Mouse (Mus musculus) thymus, postnatal 14 days (tissue): ENCODE results near the gene Pkd1l1.

Experiments
- DNase-seq: peaks from one replicate; pipeline ENCODE4 v3.0.0; 2021

The Pkd1l1 gene

DNA sequence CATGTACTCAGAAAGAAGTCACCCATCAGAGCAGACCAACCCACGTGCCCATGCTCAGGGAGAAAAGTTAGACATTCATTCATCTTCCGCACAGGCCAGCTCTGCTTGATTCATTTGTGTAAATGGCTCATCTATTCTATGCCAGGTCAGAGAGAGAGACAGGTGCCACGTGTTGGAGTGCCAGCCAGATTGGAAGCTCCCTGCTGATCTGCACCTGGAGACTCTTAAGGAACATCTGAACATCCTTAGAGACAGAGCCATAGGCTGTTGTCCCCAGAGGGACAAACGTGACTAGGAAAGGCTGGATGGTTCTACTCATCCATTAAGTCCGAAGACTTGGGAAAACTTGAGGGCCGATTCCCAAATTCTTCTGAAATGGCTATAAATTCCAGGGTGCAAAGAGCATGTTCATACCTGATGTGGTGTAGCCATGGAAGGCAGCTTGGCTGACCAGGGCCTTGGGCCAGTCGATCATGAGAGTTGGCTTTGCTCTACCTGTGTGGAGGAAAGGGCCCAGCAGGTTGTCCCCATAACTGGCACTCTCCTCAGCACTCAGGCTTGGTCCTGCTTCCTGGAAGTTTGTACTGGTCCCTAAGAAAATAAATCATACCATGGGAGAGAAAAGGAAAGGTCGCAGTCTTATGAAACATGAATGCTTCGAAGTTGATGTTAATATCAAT lies 36.5 kb downstream of the Pkd1l1 start:
- no peak for DNase-seq

DNA sequence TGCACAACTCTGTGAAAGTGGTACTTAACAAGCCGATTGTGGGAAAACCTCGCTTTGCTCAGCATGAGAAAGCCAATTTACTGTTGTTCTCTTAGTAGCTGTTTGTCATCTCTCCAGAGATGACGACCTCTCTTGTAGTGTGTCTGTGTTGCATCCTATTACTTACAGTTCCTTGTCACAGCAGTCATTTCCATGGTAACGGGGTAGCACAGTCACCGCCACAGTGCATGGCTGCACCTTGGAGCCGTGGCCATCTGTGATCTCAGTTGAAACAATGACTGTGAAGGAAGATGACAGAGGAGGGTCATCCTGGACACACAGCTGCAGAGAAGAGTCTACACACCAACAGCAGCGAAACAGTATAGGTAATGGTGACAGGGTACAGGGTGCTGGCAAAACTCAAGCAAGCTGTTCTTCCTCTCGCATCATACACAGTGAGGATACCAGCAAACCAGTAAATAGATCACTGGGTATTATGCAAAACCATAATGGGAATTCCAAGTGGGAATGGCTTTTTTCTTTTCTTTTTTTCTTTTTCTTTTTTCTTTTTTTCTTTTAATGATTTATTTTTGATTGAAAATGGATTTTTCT lies 56.9 kb downstream of the Pkd1l1 start:
- no peak for DNase-seq

DNA sequence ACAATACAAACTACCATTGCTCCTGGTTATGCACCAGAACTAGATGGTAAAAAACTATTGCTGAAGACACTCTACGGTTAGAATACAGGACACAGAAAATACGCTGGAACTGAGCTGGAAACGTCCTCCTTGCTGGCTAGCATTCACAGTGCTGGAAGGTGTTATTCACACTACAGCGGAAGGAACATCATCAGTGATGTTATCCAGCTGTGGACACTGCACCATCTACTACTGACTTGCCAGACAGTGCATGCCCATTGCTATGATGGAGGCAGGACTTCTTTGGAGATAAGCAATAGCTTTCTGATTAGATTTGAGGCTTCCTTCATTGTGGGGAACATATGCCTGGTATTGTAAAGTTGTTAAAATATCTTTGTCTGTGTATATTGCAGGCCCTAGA lies 90.3 kb downstream of the Pkd1l1 start:
- DNase-seq = no peak

DNA sequence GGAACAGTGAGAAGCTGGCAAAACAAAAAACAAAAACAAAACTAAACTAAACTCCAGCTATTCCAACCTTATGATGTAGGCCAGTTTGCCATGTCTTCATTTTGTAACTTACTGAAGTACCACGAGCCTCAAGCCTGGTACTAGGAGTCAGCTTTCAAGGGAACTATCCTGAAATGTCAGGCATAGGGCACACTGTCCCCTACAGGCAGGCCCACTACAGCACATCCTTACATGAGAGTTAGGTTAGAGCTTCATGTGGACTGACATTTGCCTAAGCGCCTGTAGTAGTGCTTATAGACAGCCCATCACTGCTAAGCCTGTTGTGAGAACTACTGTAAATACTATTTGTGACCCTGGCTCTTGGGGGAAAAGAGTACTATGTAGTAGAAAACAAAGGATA lies 91.5 kb downstream of the Pkd1l1 start:
- DNase-seq = no peak

DNA sequence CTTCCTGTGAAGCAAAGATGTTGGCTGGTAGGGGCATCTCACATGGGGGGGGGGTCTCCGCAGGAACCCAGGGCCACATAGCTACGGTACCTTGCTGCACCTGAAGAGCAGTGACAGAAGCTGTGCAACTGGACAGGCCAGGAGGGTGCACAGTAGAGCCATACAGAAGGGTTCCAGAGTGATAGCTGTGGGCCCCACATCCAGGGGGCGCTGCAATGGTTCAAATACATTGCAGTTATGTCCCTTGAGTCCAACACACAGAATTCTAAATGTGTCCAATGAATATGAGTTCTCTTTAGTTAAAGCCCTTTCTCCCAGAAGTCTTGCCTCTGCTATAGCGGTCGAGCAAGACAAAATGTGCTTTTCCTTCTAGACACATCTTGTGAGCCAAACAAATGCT lies 103.0 kb downstream of the Pkd1l1 start:
- no peak for DNase-seq

DNA sequence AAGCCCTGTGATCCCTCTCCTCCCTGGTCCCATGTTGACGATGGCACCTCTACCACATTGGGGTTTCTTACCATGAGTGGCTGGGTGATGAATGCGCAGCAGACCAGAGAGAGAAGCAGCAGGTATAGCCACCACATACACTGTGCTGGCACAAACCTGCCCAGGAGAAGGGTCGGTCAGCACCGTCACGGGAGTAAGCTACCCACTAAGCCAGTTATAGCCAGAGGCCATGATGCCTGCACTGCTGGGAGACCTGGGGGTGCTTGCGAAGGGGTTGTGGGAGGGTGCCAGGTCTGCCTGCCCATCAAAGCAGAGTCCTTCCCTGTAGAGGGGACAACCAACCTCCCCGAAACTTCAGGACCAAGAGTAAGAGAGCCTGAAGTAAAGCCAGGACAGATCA lies 107.0 kb downstream of the Pkd1l1 start:
- DNase-seq = no peak

DNA sequence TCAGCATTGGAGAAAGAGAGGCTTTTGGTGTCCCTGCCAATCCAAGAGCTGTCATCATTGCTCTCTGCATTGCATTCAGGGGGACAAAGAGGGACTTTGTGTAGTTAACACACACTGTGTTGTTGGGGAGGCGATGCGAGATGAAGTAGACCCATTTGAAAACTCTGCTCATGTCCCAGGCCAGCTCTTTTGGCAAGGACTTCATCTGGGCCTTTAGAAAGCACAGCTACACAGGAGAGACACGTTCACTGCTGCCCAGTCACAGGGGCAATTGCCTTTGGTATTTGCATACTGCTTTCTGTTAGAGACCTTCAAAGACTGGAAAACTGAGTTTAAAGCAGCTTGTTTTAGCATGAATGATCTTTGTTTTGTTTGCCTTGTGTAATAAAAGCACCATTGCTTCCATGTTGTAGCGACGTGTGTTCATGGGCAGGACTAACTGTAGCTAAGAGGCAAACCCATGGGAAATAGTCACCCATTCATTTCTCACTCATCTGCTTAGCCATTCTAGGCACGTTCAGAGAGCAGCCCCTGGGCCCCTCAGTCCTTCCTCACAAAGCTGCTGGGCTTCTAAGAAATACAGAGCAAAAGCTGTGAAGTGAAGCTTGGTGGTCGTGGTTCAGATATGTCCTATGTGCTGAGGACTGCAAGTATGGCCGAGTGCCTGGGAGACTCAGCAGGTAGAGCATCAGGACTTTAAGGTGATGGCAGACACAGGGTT lies 109.0 kb downstream of the Pkd1l1 start:
- no peak for DNase-seq

DNA sequence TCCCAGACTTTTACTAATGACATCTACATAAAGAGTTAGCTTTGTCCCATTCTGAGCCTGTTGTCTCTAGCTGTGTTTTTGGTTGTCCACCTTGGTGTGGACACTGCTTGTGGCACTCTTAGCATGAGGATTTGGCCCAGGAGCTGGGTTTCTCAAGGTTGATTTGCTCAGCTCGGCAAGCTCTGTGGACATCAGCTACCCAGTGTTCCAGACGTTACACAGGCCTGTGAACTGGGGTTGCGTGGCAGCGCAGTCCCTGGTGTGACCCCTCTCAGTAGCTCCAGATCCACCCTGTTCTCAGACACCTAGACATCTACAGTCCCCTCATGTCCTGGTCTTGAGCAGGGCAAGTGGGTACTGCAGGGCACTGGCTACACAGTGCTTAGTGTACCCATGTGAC lies 110.6 kb downstream of the Pkd1l1 start:
- no peak for DNase-seq

DNA sequence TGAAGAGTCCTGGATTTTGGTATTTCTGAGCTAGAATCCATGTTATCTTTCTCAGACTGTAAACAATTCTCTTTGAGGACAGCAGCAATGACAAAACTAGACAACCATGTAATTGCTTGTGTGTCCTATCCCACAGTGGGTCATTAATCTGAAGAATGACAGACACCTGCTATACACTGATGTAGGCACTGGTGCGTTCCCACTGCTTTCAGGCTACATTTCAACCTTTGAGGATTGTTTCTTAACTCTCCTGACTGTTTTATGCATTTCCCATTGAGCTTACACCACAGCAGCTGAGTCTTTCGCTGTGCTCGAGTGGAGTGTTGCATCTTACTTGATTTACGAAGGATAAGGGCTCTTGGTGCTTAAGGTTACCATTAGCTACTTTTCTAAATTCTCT lies 111.1 kb downstream of the Pkd1l1 start:
- no peak for DNase-seq

DNA sequence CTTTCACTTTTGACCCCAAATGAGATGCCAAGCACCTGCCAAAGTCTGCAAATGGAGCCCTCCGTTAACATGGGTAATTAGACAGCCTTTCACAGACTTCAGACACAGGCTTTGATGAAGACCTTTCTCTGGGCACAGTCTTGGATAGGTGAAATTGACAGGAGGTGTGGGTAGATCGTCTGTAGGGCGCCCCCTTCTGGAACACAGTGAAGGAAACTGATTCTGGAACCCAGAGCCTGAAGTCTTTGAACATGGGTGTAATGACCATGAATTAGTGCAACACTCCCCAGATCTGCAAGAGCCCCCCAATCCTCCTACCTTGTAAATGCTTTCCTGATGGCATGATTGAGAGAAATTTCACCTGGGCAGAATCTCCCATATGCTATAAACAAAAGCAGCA lies 112.2 kb downstream of the Pkd1l1 start:
- DNase-seq = peak; percentile 50

DNA sequence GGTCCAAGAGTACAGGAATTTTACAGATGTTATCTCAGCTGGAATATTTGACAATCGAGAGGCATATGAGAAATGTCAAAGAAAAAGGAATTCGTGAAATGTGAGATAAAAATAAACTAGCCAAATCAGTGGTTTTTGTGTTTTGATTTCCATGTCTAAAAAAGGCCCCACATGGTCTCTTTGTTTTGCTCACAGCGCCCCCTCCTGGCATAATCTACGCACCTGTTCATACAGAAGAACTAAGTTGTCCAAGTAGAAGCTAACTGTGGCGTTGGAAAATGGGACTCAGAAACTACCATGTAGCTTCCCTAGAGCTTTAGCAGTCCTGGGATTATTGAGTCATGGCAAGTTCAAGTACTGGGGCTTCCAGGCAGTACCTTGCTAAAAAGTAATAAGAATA lies 113.2 kb downstream of the Pkd1l1 start:
- peak; percentile 78 for DNase-seq

DNA sequence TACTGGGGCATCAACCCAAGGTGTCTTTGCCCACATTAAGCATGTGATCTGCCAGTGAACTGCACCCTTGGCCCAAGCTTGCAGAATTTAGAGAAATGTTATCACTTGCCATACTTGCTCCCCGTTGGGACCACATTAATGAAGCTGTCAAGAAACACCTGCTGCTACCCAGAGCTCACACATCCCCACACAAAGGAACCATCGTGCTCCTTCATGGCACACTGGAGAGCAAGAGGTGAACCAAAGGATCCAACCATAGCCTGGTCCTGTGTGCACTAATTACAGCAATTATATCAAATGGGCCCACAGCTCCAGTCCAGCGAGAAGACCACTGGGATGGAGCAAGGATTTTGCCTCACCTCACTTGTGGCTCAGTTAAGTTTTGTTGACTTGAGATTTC lies 114.0 kb downstream of the Pkd1l1 start:
- no peak for DNase-seq

DNA sequence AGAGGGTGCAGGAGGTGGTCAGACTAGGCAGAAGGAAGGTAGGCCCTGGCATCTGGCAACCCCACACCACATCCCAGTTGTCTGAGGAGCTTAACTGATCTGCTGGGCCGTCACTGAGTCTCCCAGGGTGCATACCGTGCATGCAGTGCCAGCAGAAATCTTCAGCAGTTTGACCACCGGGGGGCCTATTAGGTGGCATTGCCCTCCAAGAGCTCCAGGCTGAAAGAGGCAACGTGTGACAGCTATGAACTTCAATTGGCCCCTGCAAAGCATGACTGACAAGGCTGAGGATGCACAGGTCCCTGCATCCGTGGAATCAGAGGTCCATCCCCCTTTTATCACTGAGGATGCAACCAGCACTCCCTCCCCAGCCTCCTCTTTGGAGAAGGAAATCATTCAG lies 116.9 kb downstream of the Pkd1l1 start:
- DNase-seq = peak; percentile 36

DNA sequence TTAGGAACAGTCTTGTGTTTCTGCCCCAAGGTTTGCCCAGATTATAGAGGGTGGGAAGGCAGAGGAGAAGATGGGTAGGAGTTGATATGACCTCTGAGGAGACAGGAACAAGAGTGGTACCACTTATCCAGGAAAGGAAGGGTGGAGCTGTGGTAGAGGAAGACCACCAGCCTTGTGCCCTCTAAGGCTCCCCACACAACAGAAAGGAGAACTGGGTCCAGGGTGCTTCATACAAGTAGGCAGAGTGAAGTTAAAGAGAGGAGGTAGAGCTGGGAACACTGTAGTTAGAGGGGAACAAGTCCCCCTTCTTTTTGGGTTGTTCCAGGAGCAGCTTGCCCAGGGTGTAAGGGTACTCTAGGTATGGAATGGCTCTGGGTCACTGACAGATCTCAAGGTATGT lies 125.0 kb downstream of the Pkd1l1 start:
- no peak for DNase-seq

DNA sequence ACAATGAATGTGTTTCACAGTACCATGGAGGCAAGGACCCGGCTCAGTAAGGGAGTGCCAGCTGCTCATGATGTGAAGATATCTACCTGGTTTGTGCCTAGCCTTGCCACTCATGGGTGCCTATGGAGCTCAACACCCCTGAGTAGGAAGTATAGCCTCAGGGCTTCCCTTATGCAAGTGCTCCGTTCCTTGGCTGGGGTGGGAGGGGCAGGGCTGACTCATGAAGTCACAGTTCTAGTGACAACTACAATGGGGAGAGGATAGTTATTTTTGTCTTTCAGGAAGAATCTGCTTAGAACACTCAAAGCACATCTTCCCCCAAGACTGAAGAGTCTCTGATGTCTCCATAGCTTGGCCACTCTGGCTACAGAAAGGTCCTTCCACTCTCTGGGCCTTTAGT lies 125.4 kb downstream of the Pkd1l1 start:
- no peak for DNase-seq

DNA sequence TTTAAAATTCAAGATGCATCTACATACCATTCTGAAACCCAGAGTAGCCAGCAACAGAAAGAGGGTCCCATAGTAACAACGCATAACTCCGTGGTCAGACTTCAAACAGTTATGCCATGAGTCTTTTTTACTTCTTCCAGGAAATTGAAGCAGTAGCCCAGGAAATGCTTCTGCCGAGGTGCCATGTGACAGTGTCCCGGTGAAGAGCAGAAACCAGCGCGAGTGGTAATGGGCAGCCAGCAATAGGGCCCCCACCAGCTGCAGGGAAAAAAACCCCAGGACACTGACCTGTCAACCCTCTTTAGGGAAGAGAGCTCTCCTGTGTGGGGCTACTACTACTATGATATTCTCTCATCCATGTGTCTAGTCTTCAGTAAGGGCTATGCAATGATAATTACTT lies 136.9 kb downstream of the Pkd1l1 start:
- DNase-seq = no peak

DNA sequence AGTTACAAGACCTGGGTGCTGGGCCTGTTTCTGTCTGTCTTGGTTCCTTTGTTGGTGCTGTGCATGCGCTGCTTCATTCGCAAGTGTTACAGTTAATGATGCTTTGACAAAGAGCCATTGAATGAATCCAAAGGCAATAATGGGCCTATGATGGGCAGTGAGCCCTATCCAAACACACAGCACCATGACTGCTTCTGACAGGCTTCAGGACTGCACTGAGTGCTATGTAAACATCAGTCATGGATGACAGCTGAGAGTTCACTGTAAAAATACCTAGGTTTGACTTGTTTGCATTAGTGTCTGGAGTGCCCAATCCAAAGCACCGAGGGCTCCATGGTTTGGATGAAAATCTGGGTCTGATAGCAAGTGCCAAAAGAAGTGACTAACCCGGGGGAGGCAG lies 138.9 kb downstream of the Pkd1l1 start:
- no peak for DNase-seq

DNA sequence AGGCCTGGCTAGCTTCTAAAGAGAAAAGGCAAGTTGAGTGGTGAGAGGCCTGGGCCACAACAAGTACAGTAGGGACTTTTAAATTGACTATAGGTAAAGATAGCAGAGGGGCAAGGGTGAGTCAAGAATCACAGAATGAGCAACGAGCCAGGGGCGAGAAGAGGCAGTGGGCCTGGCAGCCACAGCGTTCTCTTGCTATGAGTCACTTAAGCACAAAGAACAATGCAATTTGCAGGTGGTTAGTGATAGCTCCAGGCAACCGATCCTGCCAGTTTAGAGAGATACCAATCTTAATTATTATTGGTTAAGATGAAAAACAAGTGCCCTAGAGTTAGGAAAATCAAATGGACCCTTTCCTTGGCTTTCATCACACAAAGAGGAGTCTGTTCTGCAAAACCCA lies 142.5 kb downstream of the Pkd1l1 start:
- no peak for DNase-seq

DNA sequence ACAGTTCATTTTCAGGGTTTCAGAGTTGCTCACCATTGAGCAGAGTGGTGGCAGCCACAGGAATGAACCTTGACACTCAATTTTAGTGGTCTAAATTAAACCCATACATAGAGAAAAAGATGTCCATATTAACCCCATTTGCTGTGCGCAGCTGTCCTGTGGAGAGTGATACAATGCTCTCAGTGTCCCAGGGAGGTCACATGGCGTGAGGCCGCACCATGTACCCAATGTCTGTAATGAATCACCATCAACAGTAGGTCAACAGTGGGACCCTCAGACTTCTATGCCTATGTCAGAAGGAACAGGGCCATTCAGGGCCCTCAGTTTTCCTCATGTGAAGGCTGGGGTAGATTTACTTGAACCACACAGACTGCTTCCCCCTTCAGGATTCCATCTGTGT lies 143.5 kb downstream of the Pkd1l1 start:
- no peak for DNase-seq

DNA sequence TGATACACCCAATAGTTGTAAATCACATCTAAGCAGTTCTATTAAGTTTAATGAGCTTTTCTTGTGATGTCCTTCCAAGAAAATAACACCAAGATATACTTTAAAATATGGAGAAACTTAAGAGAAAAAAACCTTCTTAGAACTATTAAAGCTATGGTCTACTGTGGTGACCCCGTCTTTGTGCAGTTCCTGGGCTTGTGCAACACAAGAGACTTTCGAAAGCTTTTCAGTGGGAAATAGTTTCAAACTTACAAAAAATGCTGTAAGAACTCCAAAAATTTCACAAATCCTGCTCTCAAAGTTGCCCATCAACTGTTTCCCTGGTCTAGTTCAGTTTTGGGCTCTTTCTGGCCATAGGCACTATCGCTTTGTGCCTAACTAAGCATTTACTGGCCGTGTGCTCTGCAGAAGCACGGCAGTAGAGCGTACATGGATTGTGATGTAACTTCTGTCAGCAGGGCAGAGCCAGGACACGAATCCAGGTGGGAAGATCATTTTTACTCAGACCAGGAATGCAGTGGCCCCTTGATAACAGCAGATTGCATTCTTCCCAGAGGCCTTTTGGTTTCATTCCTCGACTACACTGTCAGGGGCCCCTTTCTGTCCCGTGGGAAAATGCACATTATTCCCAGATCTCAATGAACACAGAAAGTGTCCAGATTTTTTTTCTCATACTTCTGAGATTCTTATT lies 144.1 kb downstream of the Pkd1l1 start:
- DNase-seq = no peak

DNA sequence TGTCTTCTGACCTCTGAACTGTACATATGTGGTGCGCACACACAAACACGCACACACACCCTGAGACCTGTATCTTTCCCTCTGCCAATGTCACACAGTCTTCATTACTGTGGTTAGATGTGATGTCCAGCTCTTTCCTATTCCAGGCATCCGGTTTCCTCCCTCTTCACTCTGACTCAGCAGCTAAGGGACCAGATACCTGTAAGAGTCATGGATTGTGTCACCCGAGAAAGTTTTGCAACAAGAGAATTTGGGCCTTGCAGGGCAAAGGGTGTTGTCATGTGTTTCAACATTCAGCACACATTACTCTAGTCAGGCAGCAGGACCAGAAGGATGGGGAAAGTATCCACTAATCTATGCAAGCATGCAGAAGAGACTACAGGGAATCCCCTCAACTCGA lies 146.5 kb downstream of the Pkd1l1 start:
- no peak for DNase-seq

DNA sequence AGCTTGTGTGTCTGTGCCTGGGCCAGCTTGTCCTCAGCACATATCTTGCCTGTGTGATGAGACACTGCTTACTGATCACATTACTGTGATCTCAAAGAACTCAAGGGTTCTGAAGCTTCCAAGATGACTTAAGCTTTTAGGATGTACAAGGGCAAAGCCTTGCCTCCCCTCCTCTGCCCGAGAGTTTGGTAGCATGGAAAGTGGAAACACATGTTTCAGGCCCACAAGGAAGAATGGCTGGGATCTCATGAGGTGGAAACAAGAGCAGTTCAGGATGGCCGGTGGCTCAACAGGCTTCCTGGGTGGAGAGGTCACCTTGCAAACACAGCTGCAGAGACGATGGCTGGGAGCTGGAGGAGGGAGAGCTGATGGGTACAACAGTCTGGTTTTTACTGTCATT lies 147.0 kb downstream of the Pkd1l1 start:
- DNase-seq = no peak

DNA sequence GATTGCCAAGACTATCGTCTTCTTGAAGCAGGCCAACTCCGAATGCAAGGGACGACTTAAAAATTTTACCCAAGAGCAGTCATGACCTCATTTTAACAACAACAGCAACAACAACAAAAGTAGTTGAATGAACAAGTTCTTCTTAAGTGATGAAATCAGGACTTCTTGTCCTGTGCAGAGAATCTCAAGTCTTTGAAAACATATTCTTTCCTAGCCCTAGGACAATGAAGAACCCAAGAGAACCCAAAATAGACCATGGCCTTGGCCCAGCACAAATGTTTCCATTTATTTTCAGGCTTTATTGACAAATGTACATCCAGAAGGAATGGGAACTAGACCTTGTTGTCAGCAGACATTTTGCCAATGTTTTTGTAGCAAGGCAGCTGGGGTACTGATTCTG lies 147.7 kb downstream of the Pkd1l1 start:
- no peak for DNase-seq

DNA sequence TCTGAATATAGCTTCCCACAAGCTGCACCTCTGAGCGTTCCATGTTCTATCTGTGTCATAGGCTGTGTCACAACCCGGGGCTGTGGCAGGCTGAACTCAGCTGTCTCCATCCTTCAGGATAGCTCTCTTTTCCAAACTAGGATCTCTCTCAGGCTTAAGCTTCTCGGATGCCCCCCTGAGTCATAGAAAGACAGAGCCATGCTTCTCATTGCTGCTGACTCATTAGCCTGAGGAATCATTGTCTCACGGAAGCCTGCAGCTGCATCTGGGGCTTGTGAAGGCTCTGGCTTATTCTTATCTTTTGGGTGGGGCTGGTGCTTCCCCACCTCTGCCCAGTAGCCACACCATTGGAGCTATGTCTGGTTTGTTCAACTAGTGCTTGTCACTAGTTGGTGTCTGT lies 151.7 kb downstream of the Pkd1l1 start:
- no peak for DNase-seq
